Mouse (Mus musculus): Measurements from ENCODE around the gene Srgap2. TPM values are rescaled to one million over a fixed set of nuclear protein-coding genes. Genes with fewer than 3 reads are reported as not detected.
A peak's percentile ranks its signal among the peaks of the same experiment; 100 is the strongest.
"Not testable (repeated sequence)": the region's sequence is repeated elsewhere in the genome, so short reads cannot be mapped to it uniquely, and the experiment has no call there.

Srgap2 gene
- polyA plus RNA-seq, 1 experiment from 2014 or later, result 16.7 TPM

GRCm38 (mm10) chr1:131268776-131269175 is 258.4 kb downstream of the Srgap2 start:
- Histone ChIP-seq H3K36me3 (ENCODE audit: control insufficient read depth, insufficient read depth, low read length) (no peaks in the 10 kb centered on the region), H3K4me2 (ENCODE audit: low read depth, low read length) (no peak overlapping the region), H3K4me3 (ENCODE audit: low read length) (no peak overlapping the region), H3K9me3 (ENCODE audit: control insufficient read depth, low read length) (no peaks in the 10 kb centered on the region), H3K9ac (ENCODE audit: low read length) (no peak overlapping the region), H3K27ac (ENCODE audit: low read length) (no peak overlapping the region), H3K4me1 (replicated peaks; ENCODE audit: control insufficient read depth, insufficient read depth, low read length) (peaks cover 2% of the 10 kb centered on the region; the same call in 1 of the 2 replicates), H3K27me3 (ENCODE audit: control insufficient read depth, insufficient read depth, low read depth, low read length) (no peaks in the 10 kb centered on the region)
- ATAC-seq (ENCODE audit: low read depth), result no peak
- 79% methylated on average over 10 of the region's 10 CpGs for WGBS

- H3K27me3 ChIP-seq (ENCODE audit: control insufficient read depth, insufficient read depth, low read depth, low read length), result no peaks in the 10 kb centered on the region; the same call in 1 of the 2 replicates
- H3K9ac ChIP-seq (ENCODE audit: low read length), result no peak overlapping the region
- no peak overlapping the region for H3K27ac ChIP-seq (ENCODE audit: low read length)
- WGBS, result 45% methylated on average over 12 of the region's 12 CpGs
- no peak; the same call in 1 of the 2 replicates for ATAC-seq (ENCODE audit: low read depth)
- no peak overlapping the region for H3K4me3 ChIP-seq (ENCODE audit: low read length)
- peaks cover 3% of the 10 kb centered on the region; the same call in 1 of the 2 replicates for H3K4me1 ChIP-seq (replicated peaks; ENCODE audit: control insufficient read depth, insufficient read depth, low read length)
- no peaks in the 10 kb centered on the region for H3K36me3 ChIP-seq (ENCODE audit: control insufficient read depth, insufficient read depth, low read length)
- H3K9me3 ChIP-seq (ENCODE audit: control insufficient read depth, low read length), result no peaks in the 10 kb centered on the region
- no peak overlapping the region for H3K4me2 ChIP-seq (ENCODE audit: low read depth, low read length)
Measured at GRCm38 (mm10) chr1:131263905-131264304, 263.2 kb downstream of the Srgap2 start.

- 0 out of 2 replicates have a peak, but pooled peaks have one; percentile 5 for ATAC-seq (ENCODE audit: low read depth)
- Histone ChIP-seq H3K36me3 (ENCODE audit: control insufficient read depth, insufficient read depth, low read length) (no peaks in the 10 kb centered on the region; the same call in 1 of the 2 replicates), H3K9me3 (ENCODE audit: control insufficient read depth, low read length) (no peaks in the 10 kb centered on the region), H3K9ac (ENCODE audit: low read length) (no peak overlapping the region), H3K4me2 (ENCODE audit: low read depth, low read length) (no peak overlapping the region), H3K4me1 (replicated peaks; ENCODE audit: control insufficient read depth, insufficient read depth, low read length) (peaks cover 3% of the 10 kb centered on the region; the same call in 1 of the 2 replicates), H3K27me3 (ENCODE audit: control insufficient read depth, insufficient read depth, low read depth, low read length) (no peaks in the 10 kb centered on the region; the same call in 1 of the 2 replicates), H3K4me3 (ENCODE audit: low read length) (no peak overlapping the region), H3K27ac (ENCODE audit: low read length) (no peak overlapping the region)
- 31% methylated on average over 10 of the region's 10 CpGs for whole genome bisulfite sequencing
Measured at GRCm38 (mm10) chr1:131260309-131260656, 266.9 kb downstream of the Srgap2 start.

- no peak overlapping the region for H3K4me2 ChIP-seq (ENCODE audit: low read depth, low read length)
- no peaks in the 10 kb centered on the region for H3K9me3 ChIP-seq (ENCODE audit: control insufficient read depth, low read length)
- H3K9ac ChIP-seq (ENCODE audit: low read length), result no peak overlapping the region
- no peak overlapping the region for H3K27ac ChIP-seq (ENCODE audit: low read length)
- 0 out of 2 replicates have a peak, but pooled peaks have one; percentile 3 for ATAC-seq (ENCODE audit: low read depth)
- WGBS, result 69% methylated on average over 10 of the region's 10 CpGs
- peaks cover 3% of the 10 kb centered on the region; the same call in 1 of the 2 replicates for H3K4me1 ChIP-seq (replicated peaks; ENCODE audit: control insufficient read depth, insufficient read depth, low read length)
- H3K36me3 ChIP-seq (ENCODE audit: control insufficient read depth, insufficient read depth, low read length), result no peaks in the 10 kb centered on the region; the same call in 1 of the 2 replicates
- no peaks in the 10 kb centered on the region; the same call in 1 of the 2 replicates for H3K27me3 ChIP-seq (ENCODE audit: control insufficient read depth, insufficient read depth, low read depth, low read length)
- H3K4me3 ChIP-seq (ENCODE audit: low read length), result no peak overlapping the region
Measured at GRCm38 (mm10) chr1:131259632-131260308, 267.4 kb downstream of the Srgap2 start.

- Histone ChIP-seq H3K4me1 (replicated peaks; ENCODE audit: control insufficient read depth, insufficient read depth, low read length) (peaks cover under 1% of the 10 kb centered on the region; the same call in 1 of the 2 replicates), H3K27ac (ENCODE audit: low read length) (no peak overlapping the region), H3K9ac (ENCODE audit: low read length) (no peak overlapping the region), H3K36me3 (ENCODE audit: control insufficient read depth, insufficient read depth, low read length) (no peaks in the 10 kb centered on the region; the same call in 1 of the 2 replicates), H3K4me3 (ENCODE audit: low read length) (no peak overlapping the region), H3K27me3 (ENCODE audit: control insufficient read depth, insufficient read depth, low read depth, low read length) (no peaks in the 10 kb centered on the region; the same call in 1 of the 2 replicates), H3K4me2 (ENCODE audit: low read depth, low read length) (no peak overlapping the region), H3K9me3 (ENCODE audit: control insufficient read depth, low read length) (no peaks in the 10 kb centered on the region)
- ATAC-seq (ENCODE audit: low read depth), result no peak
- WGBS, result 69% methylated on average over 6 of the region's 6 CpGs
Measured at GRCm38 (mm10) chr1:131257288-131257687, 269.9 kb downstream of the Srgap2 start.

DNA sequence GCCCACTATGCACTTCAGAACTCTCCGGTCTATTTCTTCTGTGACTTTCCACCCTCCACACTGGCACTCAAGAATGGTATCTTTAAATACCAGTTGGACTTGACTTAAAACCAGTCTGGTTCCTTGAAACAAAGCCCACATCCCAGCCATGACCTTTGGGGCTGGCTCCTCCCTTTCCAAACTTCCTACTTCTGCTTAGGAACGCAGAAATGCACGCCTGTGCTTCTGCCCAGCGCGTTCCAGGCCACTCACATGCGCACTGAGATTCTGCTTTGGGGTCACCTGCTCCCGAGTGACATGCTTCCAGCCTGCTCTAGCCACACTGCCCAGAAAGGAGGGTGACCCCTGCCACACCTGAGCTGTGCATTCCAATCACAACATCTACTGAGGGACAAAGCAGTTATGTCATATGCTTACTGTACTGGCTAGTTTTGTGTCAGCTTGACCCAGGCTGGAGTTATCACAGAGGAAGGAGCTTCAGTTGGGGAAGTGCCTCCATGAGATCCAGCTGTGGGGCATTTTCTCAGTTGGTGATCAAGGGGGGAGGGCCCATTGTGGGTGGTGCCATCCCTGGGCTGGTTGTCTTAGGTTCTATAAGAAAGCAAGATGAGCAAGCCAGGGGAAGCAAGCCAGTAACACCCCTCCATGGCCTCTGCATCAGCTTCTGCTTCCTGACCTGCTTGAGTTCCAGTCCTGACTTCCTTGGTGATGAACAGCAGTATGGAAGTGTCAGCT is 274.5 kb downstream of the Srgap2 start:
- not testable (repeated sequence) for H3K4me3 ChIP-seq (ENCODE audit: low read length); H3K9me3 ChIP-seq (ENCODE audit: control insufficient read depth, low read length); H3K9ac ChIP-seq (ENCODE audit: low read length); H3K4me1 ChIP-seq (replicated peaks; ENCODE audit: control insufficient read depth, insufficient read depth, low read length); H3K36me3 ChIP-seq (ENCODE audit: control insufficient read depth, insufficient read depth, low read length); H3K27me3 ChIP-seq (ENCODE audit: control insufficient read depth, insufficient read depth, low read depth, low read length); H3K4me2 ChIP-seq (ENCODE audit: low read depth, low read length)
- H3K27ac ChIP-seq (ENCODE audit: low read length), result peak overlapping the region; percentile 36
- peak; percentile 52 for ATAC-seq (ENCODE audit: low read depth)
- 42% methylated on average over 7 of the region's 7 CpGs for WGBS

GRCm38 (mm10) chr1:131246433-131247395 is 280.4 kb downstream of the Srgap2 start:
- Histone ChIP-seq H3K9ac (ENCODE audit: low read length) (peak overlapping the region; percentile 19; the same call in 1 of the 2 replicates), H3K4me3 (ENCODE audit: low read length) (peak overlapping the region; percentile 34), H3K27me3 (ENCODE audit: control insufficient read depth, insufficient read depth, low read depth, low read length) (peaks cover 13% of the 10 kb centered on the region; the same call in 1 of the 2 replicates), H3K36me3 (ENCODE audit: control insufficient read depth, insufficient read depth, low read length) (no peaks in the 10 kb centered on the region), H3K27ac (ENCODE audit: low read length) (peak overlapping the region; percentile 23), H3K4me1 (replicated peaks; ENCODE audit: control insufficient read depth, insufficient read depth, low read length) (peaks cover 35% of the 10 kb centered on the region), H3K9me3 (ENCODE audit: control insufficient read depth, low read length) (no peaks in the 10 kb centered on the region), H3K4me2 (ENCODE audit: low read depth, low read length) (peak overlapping the region; percentile 61)
- peak; percentile 43 for ATAC-seq (ENCODE audit: low read depth)
- WGBS, result 3% methylated on average over 7 of the region's 7 CpGs

- Histone ChIP-seq H3K4me1 (replicated peaks; ENCODE audit: control insufficient read depth, insufficient read depth, low read length) (peaks cover 35% of the 10 kb centered on the region), H3K36me3 (ENCODE audit: control insufficient read depth, insufficient read depth, low read length) (no peaks in the 10 kb centered on the region), H3K4me3 (ENCODE audit: low read length) (peak overlapping the region; percentile 73), H3K9me3 (ENCODE audit: control insufficient read depth, low read length) (no peaks in the 10 kb centered on the region), H3K4me2 (ENCODE audit: low read depth, low read length) (peak overlapping the region; percentile 96), H3K9ac (ENCODE audit: low read length) (no peak overlapping the region), H3K27ac (ENCODE audit: low read length) (no peak overlapping the region), H3K27me3 (ENCODE audit: control insufficient read depth, insufficient read depth, low read depth, low read length) (peaks cover 13% of the 10 kb centered on the region; the same call in 1 of the 2 replicates)
- WGBS, result 9% methylated on average over 9 of the region's 9 CpGs
- ATAC-seq (ENCODE audit: low read depth), result peak; percentile 45; the same call in 1 of the 2 replicates
Measured at GRCm38 (mm10) chr1:131245926-131246325, 281.2 kb downstream of the Srgap2 start.

Measured in lung, embryonic 16.5 days (tissue).